Mouse (Mus musculus): ENCODE results near the gene Bcl2l12. TPM values are rescaled to one million over a fixed set of nuclear protein-coding genes. Genes with fewer than 3 reads are reported as not detected.
"Not testable (repeated sequence)": the region's sequence is repeated elsewhere in the genome, so short reads cannot be mapped to it uniquely, and the experiment has no call there.

The Bcl2l12 gene
- polyA plus RNA-seq, 1 experiment from 2014 or later = 11.7 TPM

DNA sequence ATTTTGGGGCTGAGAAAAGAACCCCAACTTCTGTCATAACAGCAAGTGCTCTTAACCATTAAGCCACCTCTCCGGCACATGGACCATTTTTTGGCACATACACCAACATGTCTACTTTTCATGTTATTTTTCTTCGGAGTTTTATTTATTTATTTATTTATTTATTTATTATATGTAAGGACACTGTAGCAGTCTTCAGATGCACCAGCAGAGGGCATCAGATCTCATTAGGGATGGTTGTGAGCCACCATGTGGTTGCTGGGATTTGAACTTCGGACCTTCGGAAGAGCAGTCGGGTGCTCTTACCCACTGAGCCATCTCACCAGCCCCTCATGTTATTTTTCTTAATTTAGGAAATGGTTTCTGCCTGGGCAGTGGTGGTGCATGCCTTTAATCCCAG lies 25.2 kb upstream of the Bcl2l12 start:
- peak; percentile 48 for TF ChIP-seq CTCF (IDR thresholded peaks at IDR 0.05; ENCODE audit: low read depth)
- H3K27me3 ChIP-seq (ENCODE audit: insufficient read depth, low read length); H3K9ac ChIP-seq (replicated peaks); H3K4me1 ChIP-seq (ENCODE audit: insufficient read depth); H3K27ac ChIP-seq (ENCODE audit: low read depth); H3K4me2 ChIP-seq (ENCODE audit: low read depth, low read length); H3K4me3 ChIP-seq (ENCODE audit: low read depth, low read length); DNase-seq; ATAC-seq; H3K9me3 ChIP-seq (ENCODE audit: low read length): not testable (repeated sequence)
- WGBS (ENCODE audit: insufficient replicate concordance) = 64% methylated on average over 5 of the region's 5 CpGs
- peaks cover 11% of the 10 kb centered on the region for H3K36me3 ChIP-seq (replicated peaks; ENCODE audit: insufficient read depth, low read length)

GRCm38 (mm10) chr7:45020225-45020624 lies 21.7 kb upstream of the Bcl2l12 start:
- Histone ChIP-seq H3K27ac (ENCODE audit: low read depth) (no peak overlapping the region), H3K27me3 (ENCODE audit: insufficient read depth, low read length) (no peaks in the 10 kb centered on the region), H3K4me1 (ENCODE audit: insufficient read depth) (peaks cover 5% of the 10 kb centered on the region), H3K36me3 (replicated peaks; ENCODE audit: insufficient read depth, low read length) (no peaks in the 10 kb centered on the region; the same call in 1 of the 2 replicates), H3K4me3 (ENCODE audit: low read depth, low read length) (no peak overlapping the region), H3K9ac (replicated peaks) (no peak overlapping the region), H3K9me3 (ENCODE audit: low read length) (no peaks in the 10 kb centered on the region), H3K4me2 (ENCODE audit: low read depth, low read length) (no peak overlapping the region)
- WGBS (ENCODE audit: insufficient replicate concordance) = 78% methylated on average over 9 of the region's 9 CpGs
- ATAC-seq = no peak
- TF ChIP-seq CTCF (IDR thresholded peaks at IDR 0.05; ENCODE audit: low read depth) (no peak), EP300 (IDR thresholded peaks at IDR 0.05; ENCODE audit: low read depth) (no peak)
- DNase-seq = no peak

DNA sequence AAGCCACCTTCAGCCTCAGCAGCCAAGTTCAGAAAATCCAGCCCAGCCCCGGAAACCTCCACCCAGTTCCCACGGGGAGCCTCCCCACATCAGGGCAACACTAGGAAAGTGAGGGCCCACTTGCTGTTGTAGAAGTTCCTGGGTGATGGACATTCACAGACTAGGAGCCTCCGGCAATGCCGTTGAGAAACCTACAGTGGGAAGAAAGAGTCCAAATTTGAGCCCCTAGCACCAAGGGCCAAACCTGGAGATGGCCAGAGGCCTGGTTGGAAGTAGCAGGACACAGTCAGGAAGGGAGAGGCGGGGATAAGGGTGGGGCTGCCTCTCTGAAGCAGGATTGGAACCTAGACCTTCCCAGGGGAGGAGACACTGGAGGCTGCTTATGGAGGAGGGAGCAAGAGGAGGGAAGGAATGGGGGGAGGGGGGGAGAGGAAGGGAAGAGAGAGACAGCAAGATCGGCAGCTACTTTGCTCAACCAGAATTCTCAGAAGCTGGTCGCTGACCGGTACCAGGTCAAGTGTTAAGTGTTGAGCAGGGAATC lies 20.6 kb upstream of the Bcl2l12 start:
- Histone ChIP-seq H3K4me2 (ENCODE audit: low read depth, low read length) (peak overlapping the region; percentile 99), H3K9ac (replicated peaks) (peak overlapping the region; percentile 35; the same call in 1 of the 2 replicates), H3K9me3 (ENCODE audit: low read length) (no peaks in the 10 kb centered on the region), H3K36me3 (replicated peaks; ENCODE audit: insufficient read depth, low read length) (no peaks in the 10 kb centered on the region; the same call in 1 of the 2 replicates), H3K27me3 (ENCODE audit: insufficient read depth, low read length) (no peaks in the 10 kb centered on the region), H3K4me3 (ENCODE audit: low read depth, low read length) (peak overlapping the region; percentile 93), H3K4me1 (ENCODE audit: insufficient read depth) (peaks cover 15% of the 10 kb centered on the region), H3K27ac (ENCODE audit: low read depth) (peak overlapping the region; percentile 92; the same call in 1 of the 2 replicates)
- TF ChIP-seq CTCF (IDR thresholded peaks at IDR 0.05; ENCODE audit: low read depth) (no peak), EP300 (IDR thresholded peaks at IDR 0.05; ENCODE audit: low read depth) (no peak)
- DNase-seq = no peak
- no peak for ATAC-seq
- WGBS (ENCODE audit: insufficient replicate concordance) = 31% methylated on average over 8 of the region's 8 CpGs

GRCm38 (mm10) chr7:45017242-45018061 lies 18.9 kb upstream of the Bcl2l12 start, which contains the start of gene Rras:
Gene Rras (plus strand): TSS chr7:45017961.
- Histone ChIP-seq H3K4me2 (ENCODE audit: low read depth, low read length) (peak within 1 kb of the TSS; percentile 99), H3K27ac (ENCODE audit: low read depth) (peak within 1 kb of the TSS; percentile 98), H3K27me3 (ENCODE audit: insufficient read depth, low read length) (no peaks in the 10 kb centered on the region), H3K4me3 (ENCODE audit: low read depth, low read length) (peak within 1 kb of the TSS; percentile 93), H3K4me1 (ENCODE audit: insufficient read depth) (peaks cover 19% of the 10 kb centered on the region), H3K36me3 (replicated peaks; ENCODE audit: insufficient read depth, low read length) (peaks cover 13% of the 10 kb centered on the region), H3K9ac (replicated peaks) (peak within 1 kb of the TSS; percentile 85), H3K9me3 (ENCODE audit: low read length) (no peaks in the 10 kb centered on the region)
- WGBS (ENCODE audit: insufficient replicate concordance) = under 1% methylated on average over 36 of the region's 36 CpGs
- DNase-seq (peak; percentile 89), ATAC-seq (peak; percentile 86)
- TF ChIP-seq EP300 (IDR thresholded peaks at IDR 0.05; ENCODE audit: low read depth) (peak; percentile 70), CTCF (IDR thresholded peaks at IDR 0.05; ENCODE audit: low read depth) (peak; percentile 37)

GRCm38 (mm10) chr7:45016761-45017160 lies 18.2 kb upstream of the Bcl2l12 start:
- Histone ChIP-seq H3K9me3 (ENCODE audit: low read length) (no peaks in the 10 kb centered on the region), H3K27ac (ENCODE audit: low read depth) (peak overlapping the region; percentile 98), H3K36me3 (replicated peaks; ENCODE audit: insufficient read depth, low read length) (peaks cover 20% of the 10 kb centered on the region), H3K4me2 (ENCODE audit: low read depth, low read length) (peak overlapping the region; percentile 99), H3K27me3 (ENCODE audit: insufficient read depth, low read length) (no peaks in the 10 kb centered on the region), H3K4me1 (ENCODE audit: insufficient read depth) (peaks cover 19% of the 10 kb centered on the region), H3K4me3 (ENCODE audit: low read depth, low read length) (peak overlapping the region; percentile 93), H3K9ac (replicated peaks) (peak overlapping the region; percentile 85)
- ATAC-seq (no peak), DNase-seq (no peak)
- WGBS (ENCODE audit: insufficient replicate concordance) = 2% methylated on average over 4 of the region's 4 CpGs
- no peak for TF ChIP-seq CTCF (IDR thresholded peaks at IDR 0.05; ENCODE audit: low read depth)
- no peak for TF ChIP-seq EP300 (IDR thresholded peaks at IDR 0.05; ENCODE audit: low read depth)

DNA sequence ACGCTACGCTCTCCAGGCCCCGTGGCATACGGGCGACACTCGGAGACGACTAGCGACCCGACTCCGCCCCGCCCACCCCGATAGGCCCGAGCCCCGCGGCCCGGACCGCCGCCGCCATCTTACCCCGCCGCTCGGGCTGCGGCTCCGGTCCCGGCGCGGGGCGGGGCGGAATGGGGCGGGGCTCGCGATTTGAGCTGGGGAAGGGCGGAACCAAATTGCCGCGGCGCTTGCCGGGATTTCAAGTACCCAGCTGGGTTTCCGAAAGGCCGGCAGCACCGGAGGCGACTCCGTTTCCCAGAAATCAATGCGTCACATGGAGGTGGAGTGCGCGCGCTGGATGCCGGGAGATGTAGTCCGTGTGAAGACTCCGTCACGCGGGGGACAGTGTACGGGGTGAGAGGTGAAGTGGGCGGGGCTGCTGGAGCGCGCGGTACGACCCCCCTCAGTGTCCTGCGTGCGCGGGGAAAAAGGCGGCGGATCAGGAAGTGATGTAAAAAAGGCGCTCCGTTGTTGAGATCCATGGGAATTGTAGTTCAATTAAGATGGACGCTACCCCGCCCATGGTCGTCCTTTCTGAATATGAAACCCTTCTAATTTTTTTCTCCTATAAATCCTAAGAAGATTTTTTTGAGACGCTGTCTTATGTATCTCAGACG lies 17.6 kb upstream of the Bcl2l12 start, which contains the start of gene Scaf1:
Scaf1 (minus strand) TSS at position 407 of the 656 bp plus-strand sequence.
- DNase-seq = peak; percentile 99
- TF ChIP-seq CTCF (IDR thresholded peaks at IDR 0.05; ENCODE audit: low read depth) (no peak), EP300 (IDR thresholded peaks at IDR 0.05; ENCODE audit: low read depth) (peak; percentile 59; the same call in 1 of the 2 replicates)
- Histone ChIP-seq H3K9me3 (ENCODE audit: low read length) (no peaks in the 10 kb centered on the region), H3K4me1 (ENCODE audit: insufficient read depth) (peaks cover 19% of the 10 kb centered on the region), H3K27ac (ENCODE audit: low read depth) (peak within 1 kb of the TSS; percentile 98), H3K36me3 (replicated peaks; ENCODE audit: insufficient read depth, low read length) (peaks cover 26% of the 10 kb centered on the region), H3K27me3 (ENCODE audit: insufficient read depth, low read length) (no peaks in the 10 kb centered on the region), H3K9ac (replicated peaks) (peak within 1 kb of the TSS; percentile 96), H3K4me3 (ENCODE audit: low read depth, low read length) (peak within 1 kb of the TSS; percentile 93), H3K4me2 (ENCODE audit: low read depth, low read length) (peak within 1 kb of the TSS; percentile 99)
- ATAC-seq = peak; percentile 80
- under 1% methylated on average over 68 of the region's 69 CpGs for WGBS (ENCODE audit: insufficient replicate concordance)
